Mouse (Mus musculus) CH12.LX (cell line): ENCODE results near the gene Map2k1. TPM values are rescaled to one million over a fixed set of nuclear protein-coding genes. Genes with fewer than 3 reads are reported as not detected.

ENCODE experiments used
- DNase-seq: peaks from one replicate; pipeline ENCODE4 v3.0.0-alpha.2; 2013; ENCODE audit errors: extremely low read depth
- H3K27ac ChIP-seq: 2 replicates; pipeline ENCODE4 v1.5.1; 2012; ENCODE audit warnings: low read depth, mild to moderate bottlenecking, control low read depth, moderate library complexity; ENCODE audit not compliant: insufficient read depth
- H3K27me3 ChIP-seq: replicated peaks from 2 replicates; pipeline ENCODE3; 2012; ENCODE audit warnings: inconsistent platforms
- H3K36me3 ChIP-seq, 2 experiments: replicated peaks in 1 of 2; 2 replicates each; pipeline versions ENCODE3 to v1.6.1; 2012; ENCODE audit warnings: inconsistent platforms in 1 of 2, low read length in 1 of 2, mild to moderate bottlenecking in 1 of 2, mixed read lengths in 1 of 2, moderate library complexity in 1 of 2; ENCODE audit not compliant: control insufficient read depth in 1 of 2, insufficient read depth in 1 of 2
- H3K4me1 ChIP-seq, 2 experiments: 2 replicates each; pipeline ENCODE4 v1.6.1; 2012; ENCODE audit warnings: inconsistent platforms in 1 of 2, moderate library complexity in 1 of 2; ENCODE audit not compliant: insufficient read depth in 2 of 2, control insufficient read depth in 1 of 2
- H3K4me2 ChIP-seq: 2 replicates; pipeline ENCODE4 v1.6.1; 2012; ENCODE audit warnings: low read depth, mild to moderate bottlenecking, control low read depth; ENCODE audit not compliant: poor library complexity, insufficient read depth, severe bottlenecking
- H3K4me3 ChIP-seq, 3 experiments: fragments of 150-350 bp in 1 of 3; sonication (generic) in 1 of 3; replicated peaks in 1 of 3; 2 replicates each; pipeline versions ENCODE3 to v1.5.1; 2011 to 2012; ENCODE audit warnings: low read depth in 2 of 3, low read length in 2 of 3, mild to moderate bottlenecking in 2 of 3, moderate library complexity in 2 of 3, control low read depth in 1 of 3, improper control_type of control experiment in 1 of 3, inconsistent platforms in 1 of 3, mixed read lengths in 1 of 3; ENCODE audit not compliant: poor library complexity in 1 of 3
- H3K79me2 ChIP-seq: replicated peaks from 2 replicates; pipeline ENCODE4 v1.6.1; 2012; ENCODE audit warnings: mild to moderate bottlenecking, moderate library complexity; ENCODE audit not compliant: control insufficient read depth, poor library complexity, insufficient read depth, severe bottlenecking; ENCODE audit errors: extremely low read depth
- H3K9ac ChIP-seq: 2 replicates; pipeline ENCODE4 v1.6.1; 2012; ENCODE audit warnings: low read depth, mild to moderate bottlenecking, control low read depth, moderate library complexity; ENCODE audit not compliant: insufficient read depth
- H3K9me3 ChIP-seq: replicated peaks from 2 replicates; pipeline ENCODE3; 2012; ENCODE audit warnings: low read length, inconsistent platforms, mixed read lengths
- BHLHE40 ChIP-seq: IDR thresholded peaks from 2 replicates; pipeline ENCODE4 v1.6.1; 2011; ENCODE audit warnings: mild to moderate bottlenecking, low read depth, low read length, improper control_type of control experiment
- CTCF ChIP-seq, 2 experiments: IDR thresholded peaks in 1 of 2; conservative IDR thresholded peaks in 1 of 2; 2 replicates each; pipeline ENCODE4 v1.5.1; 2011 to 2012; ENCODE audit warnings: low read depth in 2 of 2, low read length in 2 of 2, improper control_type of control experiment in 1 of 2, inconsistent platforms in 1 of 2, mild to moderate bottlenecking in 1 of 2, moderate library complexity in 1 of 2
- E2F4 ChIP-seq: IDR thresholded peaks from 2 replicates; pipeline ENCODE4 v1.6.1; 2011; ENCODE audit warnings: low read depth, low read length, improper control_type of control experiment; ENCODE audit not compliant: insufficient replicate concordance
- ETS1 ChIP-seq: conservative IDR thresholded peaks from 2 replicates; pipeline ENCODE4 v1.6.1; 2012; ENCODE audit warnings: low read depth, mild to moderate bottlenecking, inconsistent platforms, low read length, improper control_type of control experiment, moderate library complexity
- HCFC1 ChIP-seq: IDR thresholded peaks from 2 replicates; pipeline ENCODE4 v1.6.1; 2012; ENCODE audit warnings: low read depth, mild to moderate bottlenecking, inconsistent platforms, low read length, improper control_type of control experiment
- IRF4 ChIP-seq: IDR thresholded peaks from 2 replicates; pipeline ENCODE4 v1.6.1; 2014; ENCODE audit warnings: low read depth, mild to moderate bottlenecking, inconsistent platforms, low read length, improper control_type of control experiment
- JUN ChIP-seq: IDR thresholded peaks from 2 replicates; pipeline ENCODE4 v1.6.1; 2011; ENCODE audit warnings: low read depth, mild to moderate bottlenecking, low read length, improper control_type of control experiment, moderate library complexity; ENCODE audit not compliant: insufficient read depth
- JUND ChIP-seq: conservative IDR thresholded peaks from 2 replicates; pipeline ENCODE4 v1.6.1; 2011; ENCODE audit warnings: low read depth, low read length, improper control_type of control experiment
- MAFK ChIP-seq: IDR thresholded peaks from 2 replicates; pipeline ENCODE4 v1.6.1; 2011; ENCODE audit warnings: low read length, improper control_type of control experiment; ENCODE audit not compliant: insufficient replicate concordance
- MAZ ChIP-seq: IDR thresholded peaks from 2 replicates; pipeline ENCODE4 v1.6.1; 2012; ENCODE audit warnings: low read depth, mild to moderate bottlenecking, inconsistent platforms, low read length, improper control_type of control experiment, moderate library complexity
- NELFE ChIP-seq: IDR thresholded peaks from 2 replicates; pipeline ENCODE4 v1.6.1; 2011; ENCODE audit warnings: low read depth, low read length, improper control_type of control experiment
- POLR2A ChIP-seq: IDR thresholded peaks from 2 replicates; pipeline ENCODE4 v1.6.1; 2011; ENCODE audit warnings: low read depth, mild to moderate bottlenecking, improper control_type of control experiment, low read length
- POLR2AphosphoS2 ChIP-seq: IDR thresholded peaks from 2 replicates; pipeline ENCODE4 v1.6.1; 2011; ENCODE audit warnings: low read depth, low read length, improper control_type of control experiment
- RCOR1 ChIP-seq: conservative IDR thresholded peaks from 2 replicates; pipeline ENCODE4 v1.6.1; 2012; ENCODE audit warnings: low read depth, mild to moderate bottlenecking, inconsistent platforms, low read length, improper control_type of control experiment
- SMC3 ChIP-seq: IDR thresholded peaks from 2 replicates; pipeline ENCODE4 v1.6.1; 2011; ENCODE audit warnings: low read depth, low read length, improper control_type of control experiment
- TBP ChIP-seq: conservative IDR thresholded peaks from 2 replicates; pipeline ENCODE4 v1.6.1; 2011; ENCODE audit warnings: low read depth, low read length, improper control_type of control experiment
- UBTF ChIP-seq: IDR thresholded peaks from 2 replicates; pipeline ENCODE4 v1.6.1; 2012; ENCODE audit warnings: low read depth, mild to moderate bottlenecking, inconsistent platforms, low read length, improper control_type of control experiment, moderate library complexity
- USF1 ChIP-seq: IDR thresholded peaks from 2 replicates; pipeline ENCODE4 v1.6.1; 2014; ENCODE audit warnings: low read depth, mild to moderate bottlenecking, inconsistent platforms, low read length, improper control_type of control experiment
- USF2 ChIP-seq: conservative IDR thresholded peaks from 2 replicates; pipeline ENCODE4 v1.6.1; 2011; ENCODE audit warnings: low read depth, low read length, improper control_type of control experiment
- ZC3H11A ChIP-seq: IDR thresholded peaks from 2 replicates; pipeline ENCODE4 v1.6.1; 2012; ENCODE audit warnings: low read depth, mild to moderate bottlenecking, inconsistent platforms, low read length, improper control_type of control experiment
- ZKSCAN1 ChIP-seq: IDR thresholded peaks from 2 replicates; pipeline ENCODE4 v1.6.1; 2012; ENCODE audit warnings: low read depth, inconsistent platforms, low read length, improper control_type of control experiment, borderline replicate concordance
- ZMIZ1 ChIP-seq: IDR thresholded peaks from 2 replicates; pipeline ENCODE4 v1.6.1; 2012; ENCODE audit warnings: low read depth, mild to moderate bottlenecking, inconsistent platforms, low read length, improper control_type of control experiment
- ZNF384 ChIP-seq: IDR thresholded peaks from 2 replicates; pipeline ENCODE4 v1.6.1; 2012; ENCODE audit warnings: low read depth, low read length, improper control_type of control experiment, inconsistent platforms
- dilution Hi-C: fragments of 300-500 bp; cut with MboI; formaldehyde crosslinking; loops from 2 replicates; pipeline ENCODE4 v1.14.3; 2020; ENCODE audit warnings: low sequenced_read_pairs; ENCODE audit not compliant: extremely low pct_unique_long_range_greater_than_20kb, extremely low pct_ligation_motif_present
- in situ Hi-C: fragments of 300-500 bp; cut with MboI; formaldehyde crosslinking; loops from 3 replicates; pipeline ENCODE4 v1.14.3; 2019; ENCODE audit warnings: low sequenced_read_pairs, low pct_ligation_motif_present, low pct_unique_long_range_greater_than_20kb, mixed read lengths
- polyA plus RNA-seq: library from polyadenylated mRNA; unstranded; fragments of >175 nt; gene quantifications from 2 replicates; pipeline ENCODE4 v1.2.1, GENCODE M21; 2012; ENCODE audit warnings: low read depth; ENCODE audit not compliant: insufficient read length
- total RNA-seq, 2 experiments: library from RNA; depleted of rRNA; stranded (reverse); fragments of 300-350 nt in 1 of 2; fragments of >200 nt in 1 of 2; gene quantifications; 2 replicates each; pipeline ENCODE4 v1.2.3; 2012 to 2014

The Map2k1 gene
- total and polyA plus RNA-seq, 3 experiments: 56.3 to 122 (median 74.0) TPM

DNA sequence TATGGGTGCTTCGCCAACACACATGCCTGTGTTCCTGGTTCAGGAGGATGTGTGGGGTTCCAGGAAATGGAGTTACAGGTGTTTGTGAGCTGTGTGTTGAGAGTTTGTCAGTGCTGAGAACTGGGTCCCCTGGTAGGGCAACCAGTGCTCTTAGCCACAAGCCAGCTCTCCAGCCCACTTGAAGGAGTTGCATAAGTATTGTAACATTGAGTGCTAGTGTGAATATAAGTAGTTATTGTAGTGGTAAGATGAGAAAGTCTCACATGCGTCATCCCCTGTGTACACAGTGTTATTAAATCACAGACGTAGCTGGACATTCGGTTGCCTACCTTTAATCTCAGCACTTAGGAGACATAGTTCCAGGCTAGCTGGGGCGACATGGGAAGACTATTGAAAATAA lies 6.5 kb upstream of the Map2k1 start:
- Histone ChIP-seq H3K4me1 (peaks cover 0 to 8% of the 10 kb centered on the region in 2 experiments; a peak in 1 of 4 replicates), H3K4me2 (no peak overlapping the region), H3K36me3 (no peaks in the 10 kb centered on the region), H3K27ac (no peak overlapping the region), H3K79me2 (no peaks in the 10 kb centered on the region), H3K4me3 (no peak overlapping the region), H3K9ac (no peak overlapping the region), H3K9me3 (peaks cover 4% of the 10 kb centered on the region), H3K27me3 (no peaks in the 10 kb centered on the region)
- no peak for DNase-seq
- dilution Hi-C loops (no loop called here), in situ Hi-C loops (loop anchor here (10.0 kb wide), 1 partner anchor 65 kb away; no protein-coding TSS in a partner anchor)
- no peak for TF ChIP-seq SMC3
- no peak for TF ChIP-seq ETS1
- no peak for TF ChIP-seq ZNF384
- no peak for TF ChIP-seq POLR2A
- TF ChIP-seq E2F4: no peak
- no peak for TF ChIP-seq IRF4
- no peak for TF ChIP-seq CTCF (conservative IDR thresholded peaks at IDR 0.05 in 1 of 2, IDR thresholded peaks at IDR 0.05 in 1 of 2; ENCODE audit: low read depth in 2 of 2, low read length in 2 of 2)

DNA sequence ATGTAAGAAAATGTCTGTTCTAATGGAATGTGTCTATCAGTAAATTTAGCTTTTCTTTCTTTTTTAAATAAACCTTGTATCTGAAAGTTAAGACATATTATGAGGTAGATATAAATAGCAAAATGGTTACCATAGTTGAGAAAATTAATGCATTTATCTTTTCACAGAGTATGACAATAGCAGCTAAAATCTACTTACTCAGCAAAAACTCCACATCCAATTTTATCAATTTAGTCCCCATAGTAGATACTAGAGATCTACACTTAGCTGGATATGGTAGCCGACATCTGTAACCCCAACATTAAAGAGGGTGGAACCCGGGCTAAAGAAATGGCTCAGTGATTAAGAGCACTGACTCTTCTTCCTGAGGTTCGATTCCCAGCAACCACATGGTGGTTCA lies 2.8 kb upstream of the Map2k1 start:
- H3K4me2 ChIP-seq: no peak overlapping the region
- no peak overlapping the region for H3K4me3 ChIP-seq
- dilution Hi-C loops: no loop called here
- in situ Hi-C loops: loop anchor here (10.0 kb wide), 1 partner anchor 61 kb away; no protein-coding TSS in a partner anchor
- H3K27me3 ChIP-seq: no peaks in the 10 kb centered on the region
- H3K9me3 ChIP-seq: no peaks in the 10 kb centered on the region
- no peak overlapping the region for H3K27ac ChIP-seq
- no peaks in the 10 kb centered on the region for H3K36me3 ChIP-seq
- no peak overlapping the region for H3K9ac ChIP-seq
- H3K79me2 ChIP-seq: peaks cover 19% of the 10 kb centered on the region
- no peak for DNase-seq
- H3K4me1 ChIP-seq: peaks cover 0 to 20% of the 10 kb centered on the region in 2 experiments; a peak in 2 of 4 replicates
- TF ChIP-seq ZC3H11A: no peak
- no peak for TF ChIP-seq NELFE
- TF ChIP-seq E2F4: no peak
- no peak for TF ChIP-seq RCOR1
- no peak for TF ChIP-seq CTCF (conservative IDR thresholded peaks at IDR 0.05 in 1 of 2, IDR thresholded peaks at IDR 0.05 in 1 of 2; ENCODE audit: low read depth in 2 of 2, low read length in 2 of 2)
- TF ChIP-seq MAFK: 0 out of 2 replicates have a peak, but pooled peaks have one; percentile 53
- no peak for TF ChIP-seq ZMIZ1

GRCm38 (mm10) chr9:64255422-64255821 lies 2.0 kb upstream of the Map2k1 start:
- H3K4me3 ChIP-seq: no peak overlapping the region
- peaks cover 25% of the 10 kb centered on the region for H3K79me2 ChIP-seq
- H3K9ac ChIP-seq: no peak overlapping the region
- no peaks in the 10 kb centered on the region for H3K27me3 ChIP-seq
- in situ Hi-C loops: loop anchor here (10.0 kb wide), 1 partner anchor 61 kb away; no protein-coding TSS in a partner anchor
- no peaks in the 10 kb centered on the region for H3K36me3 ChIP-seq
- dilution Hi-C loops: no loop called here
- no peaks in the 10 kb centered on the region for H3K9me3 ChIP-seq
- H3K27ac ChIP-seq: no peak overlapping the region
- TF ChIP-seq E2F4: no peak
- TF ChIP-seq BHLHE40: no peak
- TF ChIP-seq JUN: no peak
- no peak for TF ChIP-seq USF1
- no peak for TF ChIP-seq ZNF384
- no peak for TF ChIP-seq IRF4
- no peak for TF ChIP-seq RCOR1
- TF ChIP-seq JUND: no peak
- no peak for TF ChIP-seq ZKSCAN1
- no peak for TF ChIP-seq USF2
- TF ChIP-seq UBTF: no peak
- TF ChIP-seq MAZ: no peak
- TF ChIP-seq HCFC1: no peak
- TF ChIP-seq MAFK: no peak
- no peak for TF ChIP-seq TBP
- TF ChIP-seq POLR2AphosphoS2: no peak
- no peak for DNase-seq
- H3K4me2 ChIP-seq: no peak overlapping the region
- peaks cover 0 to 28% of the 10 kb centered on the region in 2 experiments; a peak in 2 of 4 replicates for H3K4me1 ChIP-seq
